Mouse (Mus musculus) fat pad, adult 2 months (tissue): ENCODE results near the gene Akr7a5.

Experiments used
- DNase-seq: peaks from one replicate; pipeline ENCODE4 v3.0.0-alpha.2; 2011; ENCODE audit warnings: low read depth, low spot score; ENCODE audit errors: extremely low read depth

The Akr7a5 gene

DNA sequence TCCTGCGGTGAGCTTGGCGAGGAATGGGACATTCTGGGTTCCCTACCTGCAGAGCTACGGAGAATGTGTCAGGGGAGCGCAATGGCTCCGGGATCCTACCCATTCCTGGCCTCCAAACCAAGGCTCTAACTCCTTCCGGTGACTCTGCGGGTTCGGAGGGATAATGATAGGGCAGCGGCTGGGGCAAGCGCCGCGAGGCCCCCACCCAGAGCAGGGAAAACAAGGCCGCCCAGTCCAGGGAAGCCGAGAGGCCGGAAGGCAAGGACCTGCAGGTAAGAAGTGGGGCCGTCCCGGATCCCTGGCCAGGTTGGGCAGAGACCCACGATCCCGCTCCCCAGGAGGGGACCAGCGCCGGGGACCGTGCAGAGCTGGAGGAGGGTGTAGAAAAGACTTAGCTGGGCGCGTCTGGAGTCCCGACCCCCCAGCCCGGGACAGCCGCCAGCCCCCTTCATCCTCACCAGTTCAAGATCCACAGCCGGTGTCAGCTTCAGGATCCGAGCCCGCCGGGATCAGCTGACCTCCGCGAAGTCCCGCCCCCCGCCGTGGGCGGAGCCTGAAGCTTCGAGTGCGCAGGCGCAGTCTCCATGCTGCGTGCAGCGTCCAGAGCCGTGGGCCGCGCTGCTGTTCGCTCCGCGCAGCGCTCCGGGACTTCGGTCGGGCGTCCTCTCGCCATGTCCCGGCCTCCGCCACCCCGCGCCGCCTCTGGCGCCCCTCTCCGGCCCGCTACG, at the start of gene Akr7a5, which contains the start of gene Pqlc2:
Gene Akr7a5 (plus strand): TSS at position 574 of the 728 bp plus-strand sequence.
Gene Pqlc2 (minus strand): TSS at position 538 of the 728 bp plus-strand sequence.
- DNase-seq: peak; percentile 21

DNA sequence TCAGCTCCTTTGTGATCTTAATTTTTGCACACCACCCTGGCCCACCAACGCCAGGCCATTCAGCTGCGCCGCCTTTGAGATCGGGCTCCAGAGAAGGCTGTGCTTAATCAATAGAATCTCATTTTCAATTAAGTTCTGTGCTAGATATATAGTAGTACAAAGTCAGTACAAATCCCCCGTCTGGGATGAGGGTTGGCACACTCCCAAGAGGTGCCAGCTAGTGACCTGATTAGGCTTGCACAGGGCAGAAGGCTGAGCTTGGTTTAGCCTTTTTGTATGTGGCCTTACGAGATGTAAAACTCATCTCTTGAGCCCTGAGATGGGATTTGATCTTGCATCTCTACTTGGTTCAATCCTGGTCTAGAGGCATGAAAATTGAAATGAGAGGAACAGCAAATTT, 47.6 kb upstream of the Akr7a5 start:
- no peak for DNase-seq

DNA sequence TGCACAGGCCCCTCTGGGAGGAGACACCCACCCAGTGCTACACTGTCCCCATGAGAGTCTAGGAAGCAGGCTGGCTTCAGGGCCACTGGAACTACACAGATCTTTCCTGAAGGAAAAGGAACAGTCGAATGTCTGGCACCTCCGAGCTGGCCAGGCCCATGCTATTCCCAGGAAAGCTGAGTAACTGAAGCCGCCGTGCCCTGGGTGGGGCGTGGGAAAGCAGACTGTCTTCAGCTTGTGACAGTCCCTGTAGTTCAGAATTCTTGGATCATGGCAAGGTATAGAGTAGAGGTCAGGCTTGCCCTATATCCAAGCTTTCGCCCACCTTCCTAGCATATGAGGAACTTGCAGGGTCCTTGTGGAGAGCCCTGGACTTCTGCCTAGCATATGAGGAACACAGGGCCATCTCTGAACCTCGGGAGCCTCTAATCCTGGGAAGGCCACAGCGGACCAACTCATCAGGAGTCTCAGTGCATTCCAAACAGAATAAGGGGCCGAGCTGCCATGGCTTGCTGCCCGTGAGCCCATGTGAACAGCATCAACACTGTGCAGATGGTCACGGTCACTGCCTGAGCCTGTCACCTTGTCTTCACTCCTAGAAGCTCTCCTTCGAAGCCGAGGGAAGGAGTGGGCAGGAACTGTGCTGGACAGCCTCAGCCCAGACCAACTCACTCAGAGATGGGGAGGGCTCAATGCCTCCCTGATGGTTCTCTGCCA, 44.6 kb upstream of the Akr7a5 start:
- DNase-seq: no peak

DNA sequence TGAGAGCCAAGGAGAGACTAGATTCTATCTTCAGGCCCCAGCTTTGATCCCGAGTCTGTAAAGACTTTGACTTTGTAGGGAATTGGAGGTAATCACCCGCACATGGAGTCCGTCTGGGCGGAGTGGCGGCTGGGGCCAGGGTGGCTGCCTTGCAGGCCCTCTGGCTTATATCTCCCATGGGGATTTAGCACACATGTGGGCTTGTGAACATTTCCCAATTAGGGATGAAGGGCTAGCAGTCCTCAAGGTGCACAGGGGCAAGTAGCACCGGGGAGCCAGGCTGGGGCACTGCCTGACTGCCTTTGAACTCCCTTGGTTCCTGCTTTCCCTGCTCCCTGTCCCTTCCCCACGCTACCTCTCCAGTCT, 44.1 kb upstream of the Akr7a5 start:
- no peak for DNase-seq

DNA sequence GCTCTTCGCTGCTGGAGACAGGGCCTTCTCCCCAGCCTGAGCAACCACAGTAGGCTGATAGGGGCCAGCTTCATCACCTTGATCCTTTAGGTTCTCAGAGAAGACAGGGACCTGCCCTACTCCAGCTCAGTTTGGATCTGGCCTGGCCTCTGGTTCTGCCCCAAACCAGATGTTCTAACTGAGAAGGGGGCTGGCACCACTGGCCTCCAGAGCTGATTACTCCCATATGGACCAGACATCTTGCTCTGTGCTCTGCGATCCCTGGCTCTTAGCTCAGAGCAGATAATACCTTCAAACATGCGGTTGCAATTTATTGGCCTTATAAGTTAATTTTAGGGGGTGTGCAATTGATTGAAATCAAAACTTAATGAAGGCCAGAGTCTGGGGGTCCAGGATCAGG, 43.2 kb upstream of the Akr7a5 start:
- DNase-seq: no peak

DNA sequence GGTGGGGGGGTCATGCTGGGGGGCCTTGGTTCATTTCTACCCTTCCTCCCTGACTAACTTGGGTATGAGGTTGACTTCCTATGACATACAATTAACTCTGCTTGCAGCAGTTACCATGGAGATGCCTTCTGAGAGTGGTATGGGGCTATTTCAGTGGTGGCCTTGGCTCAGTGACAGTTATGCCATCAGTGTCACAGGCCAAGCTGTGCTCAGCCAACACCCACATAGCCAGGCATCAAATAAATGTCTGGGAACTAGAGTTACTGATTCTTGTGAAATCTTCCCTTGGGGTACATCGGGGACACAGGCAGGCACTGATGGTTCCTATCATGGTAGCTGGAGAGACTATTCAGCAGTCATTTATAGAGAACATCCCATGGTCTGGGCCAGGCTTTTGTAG, 42.3 kb upstream of the Akr7a5 start:
- no peak for DNase-seq

DNA sequence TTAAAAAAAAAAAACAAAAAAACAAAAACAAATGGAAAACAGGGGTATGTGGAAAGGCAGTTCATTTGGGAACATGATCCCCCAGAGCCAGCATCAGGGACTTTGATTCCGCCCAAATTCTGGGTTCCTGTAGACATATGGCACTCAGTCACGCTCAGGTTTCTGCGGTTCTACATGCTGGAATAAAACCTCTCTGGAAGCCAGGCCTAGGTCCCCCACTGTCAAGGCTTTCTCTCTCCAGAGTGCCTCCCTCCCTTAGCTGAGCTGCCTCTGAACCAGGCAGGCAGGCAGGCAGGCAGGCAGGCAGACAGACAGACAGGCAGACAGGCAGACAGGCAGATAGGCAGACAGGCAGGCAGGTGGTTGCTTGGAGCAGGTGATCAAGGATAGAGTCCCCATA, 40.4 kb upstream of the Akr7a5 start:
- no peak for DNase-seq

- DNase-seq: no peak
Observed at GRCm38 (mm10) chr4:139271562-139271961, 39.0 kb upstream of the Akr7a5 start.

- DNase-seq: no peak
Observed at GRCm38 (mm10) chr4:139272951-139273680, 37.4 kb upstream of the Akr7a5 start.

- no peak for DNase-seq
Observed at GRCm38 (mm10) chr4:139274573-139274972, 36.0 kb upstream of the Akr7a5 start.

- DNase-seq: no peak
Observed at GRCm38 (mm10) chr4:139276411-139276810, 34.1 kb upstream of the Akr7a5 start.

- no peak for DNase-seq
Observed at GRCm38 (mm10) chr4:139280530-139280929, 30.0 kb upstream of the Akr7a5 start.

DNA sequence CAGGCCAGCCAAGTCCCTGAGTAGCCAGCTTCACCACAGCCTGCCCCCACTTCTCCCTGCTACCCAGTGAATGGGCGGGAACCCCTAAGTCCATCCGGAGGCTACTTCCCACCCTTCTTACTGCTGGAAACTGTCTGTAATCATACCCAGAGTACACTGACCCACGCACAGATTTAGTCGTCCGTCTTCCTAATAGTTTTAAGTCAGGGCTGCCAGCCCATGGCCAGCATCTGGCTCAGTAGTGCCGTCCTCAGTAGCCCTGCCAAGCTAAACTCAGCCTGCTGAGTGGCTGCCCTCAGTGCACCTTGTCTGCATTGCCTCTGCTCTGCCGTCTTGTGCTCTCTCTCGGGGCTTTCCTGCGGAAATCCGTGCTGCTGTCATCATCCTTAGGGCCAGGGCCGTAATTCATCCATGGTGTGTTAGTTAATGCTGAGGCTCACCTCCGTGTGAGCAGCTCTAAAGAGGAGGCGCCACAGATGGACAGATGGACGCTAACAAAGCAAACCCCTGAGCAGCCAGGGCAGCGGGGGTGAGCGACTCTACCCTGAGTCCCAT, 28.7 kb upstream of the Akr7a5 start:
- DNase-seq: no peak

- no peak for DNase-seq
Observed at GRCm38 (mm10) chr4:139282955-139283417, 27.6 kb upstream of the Akr7a5 start.

DNA sequence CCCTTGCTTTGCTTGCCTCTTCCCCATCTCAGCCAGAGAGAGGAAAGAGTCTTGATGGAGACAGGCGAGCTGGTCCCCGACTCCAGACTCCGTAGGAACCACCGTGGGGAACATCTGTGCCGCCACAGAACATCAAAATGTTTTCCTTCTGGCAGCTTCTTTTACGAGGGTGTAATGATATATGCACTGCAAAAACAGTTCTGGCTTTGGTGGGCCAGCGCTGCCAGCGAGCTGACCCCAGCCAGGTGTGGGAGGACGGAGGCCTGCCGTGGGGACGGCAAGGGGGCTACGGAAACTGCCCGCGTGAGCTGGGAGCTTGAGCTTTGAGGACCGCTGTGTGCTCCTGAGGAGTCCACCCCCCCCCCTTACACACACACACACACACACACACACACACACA, 25.7 kb upstream of the Akr7a5 start:
- no peak for DNase-seq

DNA sequence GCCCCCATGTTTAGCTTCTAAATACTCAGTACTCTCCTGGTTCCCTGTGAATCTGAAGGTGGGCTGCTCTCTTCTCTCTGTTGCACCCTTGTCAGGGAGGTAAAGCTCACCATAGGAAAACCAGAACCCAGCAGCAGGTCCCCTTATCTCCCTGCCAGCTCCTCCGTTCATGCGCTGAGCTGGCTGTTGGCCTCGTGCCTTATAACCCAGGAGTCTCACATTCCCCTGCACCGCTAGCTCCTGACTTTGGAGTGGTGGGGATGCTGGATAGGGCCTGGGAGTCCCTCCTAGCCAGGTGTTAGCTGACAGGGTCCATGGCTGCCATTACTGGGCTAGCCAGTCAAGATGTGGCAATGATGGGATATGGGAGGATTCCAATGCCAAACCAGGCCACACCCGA, 24.3 kb upstream of the Akr7a5 start:
- no peak for DNase-seq

DNA sequence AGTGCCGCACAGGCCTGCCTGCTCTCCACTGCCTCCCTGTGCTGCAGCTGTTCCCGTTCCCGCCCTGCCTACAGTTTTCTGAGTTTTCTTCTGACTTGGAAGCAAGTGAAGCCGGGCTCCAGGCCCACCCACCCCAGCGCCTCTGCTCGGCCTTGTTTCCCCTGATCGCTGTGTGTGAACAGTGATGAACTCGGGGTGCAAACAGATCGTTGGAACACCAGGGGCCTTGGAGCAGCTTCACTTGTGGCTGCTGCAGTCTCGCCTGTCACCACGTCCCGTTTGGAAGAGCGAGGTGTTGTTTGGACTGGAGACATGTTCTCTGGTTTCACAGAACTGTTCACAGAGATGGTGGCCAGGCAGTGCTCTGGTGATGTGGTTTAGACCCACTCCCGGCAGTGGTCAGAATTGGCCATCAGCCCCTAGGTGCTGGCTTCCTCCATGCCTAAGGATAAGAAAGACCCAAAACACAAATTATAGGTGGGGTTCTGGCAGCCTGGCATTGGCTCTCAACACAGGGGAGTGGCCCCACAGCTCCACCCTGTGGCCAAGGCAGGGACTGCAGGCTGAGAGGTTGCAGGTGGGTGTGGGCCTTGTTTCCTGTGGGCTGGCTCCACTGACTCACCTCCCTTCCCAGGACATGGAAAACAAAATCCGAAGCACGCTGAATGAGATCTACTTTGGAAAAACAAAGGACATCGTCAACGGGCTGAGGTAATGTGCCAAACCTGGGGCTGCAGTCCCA, 23.3 kb upstream of the Akr7a5 start:
- no peak for DNase-seq

DNA sequence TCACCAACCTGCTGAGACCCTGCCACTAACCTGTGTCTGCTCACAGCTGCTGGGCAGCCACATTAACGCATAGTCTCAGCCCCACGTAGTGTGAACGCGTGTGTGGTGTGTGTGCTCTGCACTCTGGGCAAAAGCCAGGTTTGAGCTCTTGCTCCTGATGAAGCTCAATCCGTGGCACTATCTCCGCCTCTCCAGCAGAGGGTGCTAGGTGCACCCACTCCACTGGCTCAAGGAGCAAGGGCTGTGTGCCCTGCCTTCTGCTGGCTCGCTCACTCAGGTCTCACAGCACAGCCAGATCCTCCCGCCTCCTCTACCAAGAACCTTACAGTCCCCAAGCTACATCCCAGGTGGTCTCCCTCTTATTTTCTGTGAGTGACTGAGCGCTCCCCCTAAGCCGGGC, 21.5 kb upstream of the Akr7a5 start:
- no peak for DNase-seq

DNA sequence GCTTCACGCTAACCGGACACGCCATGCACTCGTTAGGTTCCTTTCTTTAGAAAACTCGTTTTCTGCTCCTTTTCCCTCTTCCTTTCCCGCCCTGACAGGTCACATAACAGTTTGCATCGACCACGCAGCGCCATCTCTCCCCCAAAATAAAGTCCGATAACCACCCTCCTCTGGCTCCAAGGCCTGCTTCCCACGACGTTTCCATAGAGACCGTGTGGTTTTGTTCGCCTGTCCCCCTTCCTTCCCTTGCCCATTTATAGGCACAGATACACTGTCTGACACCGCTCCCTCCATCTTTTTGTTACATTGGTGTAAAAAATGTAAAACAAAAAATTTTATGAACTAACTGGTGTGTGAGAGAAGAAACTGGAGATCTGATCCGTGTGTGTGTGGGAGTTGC, 19.4 kb upstream of the Akr7a5 start:
- no peak for DNase-seq

GRCm38 (mm10) chr4:139292038-139292437, 18.5 kb upstream of the Akr7a5 start:
- DNase-seq: no peak

- DNase-seq: peak; percentile 13
Observed at GRCm38 (mm10) chr4:139297566-139297965, 13.0 kb upstream of the Akr7a5 start.
